Mouse (Mus musculus) spleen, postnatal 4 days (tissue): ENCODE measurements at regions not wholly inside any gene's neighbourhood (a gene's known extent, or its start where the extent isn't known, plus 50 kb on each side); places are given as distances from the start of the nearest gene placed in this dataset.

ENCODE experiments used
- DNase-seq, 2 experiments: peaks; one replicate each; pipeline ENCODE4 v3.0.0; 2022; ENCODE audit warnings: low spot score in 2 of 2

DNA sequence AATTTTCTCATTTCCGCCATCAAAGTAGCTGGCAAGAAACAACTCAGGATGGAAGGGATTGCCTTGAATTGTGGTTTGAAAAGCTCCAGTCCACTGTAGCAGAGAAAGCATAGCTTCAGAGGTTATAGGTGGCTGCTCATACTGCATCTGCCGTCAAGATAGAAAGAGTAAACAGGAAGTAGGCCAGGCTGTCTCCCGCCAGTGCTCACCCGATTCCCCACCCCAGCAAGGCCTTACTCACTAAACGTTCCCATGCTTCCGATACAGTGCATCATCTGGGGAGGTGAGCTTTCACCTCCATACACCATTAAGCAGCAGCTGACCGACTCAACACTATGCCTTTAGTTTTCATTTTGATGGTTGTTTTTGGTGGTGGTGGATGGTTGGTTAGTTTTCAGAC lies 119.3 kb upstream of the Btg1 start:
- DNase-seq = no peak

DNA sequence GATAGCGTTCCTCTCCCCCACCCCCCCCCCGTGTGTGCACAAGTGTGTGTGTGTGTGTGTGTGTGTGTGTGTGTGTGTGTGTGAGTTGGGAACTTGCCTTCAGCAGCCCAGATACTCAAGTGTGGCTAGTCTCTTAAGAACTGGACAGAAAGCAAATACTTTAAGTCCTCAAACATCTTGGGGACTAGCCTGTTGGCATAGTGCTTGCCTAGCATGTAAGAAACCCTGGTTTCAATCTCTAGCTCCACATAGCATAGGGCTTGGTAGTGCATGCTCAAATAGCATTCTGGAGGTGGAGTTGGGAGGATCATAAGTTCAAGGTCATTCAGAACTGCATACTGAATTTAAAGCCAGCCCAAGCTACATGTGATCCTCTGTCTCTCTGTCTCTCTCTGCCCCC lies 117.5 kb upstream of the Btg1 start:
- no peak for DNase-seq

DNA sequence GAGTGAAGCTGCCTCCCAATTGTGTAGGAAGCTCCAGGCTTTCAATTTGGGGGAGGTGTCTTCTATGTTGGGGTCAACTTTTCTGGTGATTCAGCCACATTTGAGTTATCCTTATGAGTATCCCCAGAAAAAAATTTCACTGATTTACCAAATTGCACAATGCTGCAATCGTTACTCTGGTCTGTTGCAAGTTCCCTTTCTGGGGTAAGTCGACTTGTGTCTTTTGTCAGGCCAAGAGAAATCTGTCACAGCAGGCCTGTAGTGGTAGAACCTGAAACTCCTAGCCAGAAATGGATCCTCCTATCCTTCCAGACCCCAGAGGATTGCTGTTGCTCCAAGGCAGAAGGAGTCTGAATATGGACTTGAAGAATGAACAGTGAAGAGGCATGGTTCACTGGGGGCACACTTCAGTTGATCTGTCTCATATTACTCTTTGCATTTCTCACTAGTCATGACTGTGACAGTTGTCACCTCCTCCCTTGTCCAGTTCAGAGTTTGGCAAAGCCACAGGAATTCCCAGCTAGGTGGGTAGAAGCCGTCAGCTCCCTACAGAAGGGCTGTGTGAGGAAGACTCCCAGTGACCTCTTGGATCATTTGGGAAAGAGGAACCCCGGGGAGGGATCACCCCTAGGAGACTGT lies 114.6 kb upstream of the Btg1 start:
- DNase-seq = no peak

DNA sequence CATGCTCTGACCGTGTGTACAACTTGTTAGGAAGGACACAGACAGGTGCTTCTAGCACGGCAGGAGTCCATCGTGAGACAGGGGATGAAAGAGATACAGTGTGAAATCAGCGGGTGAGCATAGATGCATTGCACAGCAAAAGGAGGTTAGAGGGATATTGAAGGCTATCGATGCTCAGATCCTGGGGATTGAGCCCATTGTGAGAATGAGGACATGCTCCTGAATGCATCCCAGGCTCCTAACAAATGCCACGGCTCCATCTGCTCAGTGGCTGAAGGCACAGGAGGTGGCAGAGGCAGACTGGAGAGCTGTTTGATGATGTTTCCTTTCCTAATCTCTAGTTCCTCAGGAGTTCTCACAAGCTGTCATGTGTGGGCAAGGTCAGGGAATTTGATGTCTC lies 114.1 kb upstream of the Btg1 start:
- no peak for DNase-seq

DNA sequence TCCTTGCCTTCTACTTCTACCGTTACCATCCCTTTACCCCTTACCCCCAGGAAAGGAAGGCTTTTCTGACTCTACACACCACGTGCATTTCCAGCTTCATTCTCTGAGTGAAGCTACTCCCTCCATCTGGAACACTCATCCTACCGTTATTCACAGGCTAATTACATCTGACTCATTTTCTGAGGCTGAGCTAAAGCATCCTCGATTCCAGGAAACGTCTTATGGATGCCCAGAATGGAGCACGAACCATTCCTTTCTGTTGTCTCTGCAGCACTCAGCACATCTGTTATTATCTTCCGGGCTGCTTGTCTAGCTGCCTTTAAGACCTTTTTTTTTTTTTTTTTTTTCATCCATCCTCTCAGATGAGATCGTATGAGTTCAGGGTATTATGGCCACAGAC lies 112.5 kb upstream of the Btg1 start:
- DNase-seq = no peak

DNA sequence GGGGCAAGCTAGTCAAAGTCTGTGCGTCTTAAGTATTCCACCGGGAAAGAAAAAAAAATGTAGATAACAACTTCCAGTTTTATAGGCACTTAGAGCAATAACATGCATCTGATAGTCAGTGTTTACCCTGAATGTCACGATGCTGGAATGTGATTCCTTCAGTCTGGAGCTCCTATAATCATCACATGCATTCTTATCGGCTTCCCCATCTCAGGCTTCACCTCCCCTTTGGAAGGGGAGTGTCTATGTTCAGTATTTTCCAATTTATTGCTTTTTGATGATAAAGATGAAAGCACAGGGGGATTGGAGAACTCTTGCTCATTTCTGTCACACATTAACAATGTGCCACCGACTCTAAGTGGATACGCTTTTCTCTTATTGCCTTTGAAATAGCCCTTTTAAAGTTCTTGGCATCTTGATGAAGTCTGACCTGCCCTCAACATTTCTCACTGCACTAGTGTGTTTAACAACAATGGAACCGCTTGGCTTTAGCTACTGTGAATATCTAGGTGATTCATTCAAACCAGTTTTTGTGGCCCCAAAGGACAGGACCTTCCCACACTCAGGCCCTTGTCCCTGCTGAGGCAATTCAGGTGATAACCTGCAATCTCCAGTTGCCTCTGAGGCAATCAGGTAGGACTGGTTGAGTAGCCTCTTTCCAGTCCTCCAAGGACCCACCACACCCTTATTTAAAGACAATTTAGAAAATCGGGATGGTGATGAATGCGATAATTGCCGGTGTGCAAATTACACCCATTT lies 101.5 kb upstream of the Btg1 start:
- DNase-seq = no peak

DNA sequence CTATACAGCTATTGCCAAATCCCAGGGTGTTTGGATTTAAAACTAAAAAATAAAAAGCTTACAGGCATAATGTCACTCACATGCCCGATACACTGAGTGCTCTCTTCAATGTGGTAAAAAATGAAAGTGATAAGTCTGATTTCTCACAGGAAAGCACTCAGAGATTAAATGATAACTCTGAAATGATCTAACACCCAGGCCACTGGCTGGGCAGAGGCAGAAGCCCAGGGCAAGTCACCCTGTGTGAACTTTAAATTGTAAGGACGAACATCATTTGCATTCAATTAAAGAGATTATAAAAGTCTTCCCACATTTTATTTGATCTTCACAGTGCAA lies 100.9 kb upstream of the Btg1 start:
- no peak for DNase-seq

DNA sequence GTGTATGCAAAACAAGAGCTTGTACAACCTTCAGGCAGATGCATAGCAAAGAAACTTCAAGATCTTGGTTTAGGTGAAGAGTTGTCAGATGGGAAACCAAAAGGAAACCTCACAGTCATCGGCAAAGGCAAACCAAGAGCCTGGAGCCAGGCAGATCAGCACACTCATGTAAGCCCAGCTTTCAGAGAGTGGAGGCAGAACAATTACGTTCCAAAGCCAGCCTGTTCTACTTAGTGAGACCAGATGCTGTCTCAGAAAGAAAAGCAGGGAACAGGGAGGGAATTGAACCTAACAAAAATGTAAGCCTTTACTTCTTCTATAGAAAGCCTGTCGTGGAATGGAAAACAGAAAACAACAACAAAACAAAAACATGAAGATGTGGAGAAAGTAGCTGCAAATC lies 97.4 kb upstream of the Btg1 start:
- DNase-seq = no peak

DNA sequence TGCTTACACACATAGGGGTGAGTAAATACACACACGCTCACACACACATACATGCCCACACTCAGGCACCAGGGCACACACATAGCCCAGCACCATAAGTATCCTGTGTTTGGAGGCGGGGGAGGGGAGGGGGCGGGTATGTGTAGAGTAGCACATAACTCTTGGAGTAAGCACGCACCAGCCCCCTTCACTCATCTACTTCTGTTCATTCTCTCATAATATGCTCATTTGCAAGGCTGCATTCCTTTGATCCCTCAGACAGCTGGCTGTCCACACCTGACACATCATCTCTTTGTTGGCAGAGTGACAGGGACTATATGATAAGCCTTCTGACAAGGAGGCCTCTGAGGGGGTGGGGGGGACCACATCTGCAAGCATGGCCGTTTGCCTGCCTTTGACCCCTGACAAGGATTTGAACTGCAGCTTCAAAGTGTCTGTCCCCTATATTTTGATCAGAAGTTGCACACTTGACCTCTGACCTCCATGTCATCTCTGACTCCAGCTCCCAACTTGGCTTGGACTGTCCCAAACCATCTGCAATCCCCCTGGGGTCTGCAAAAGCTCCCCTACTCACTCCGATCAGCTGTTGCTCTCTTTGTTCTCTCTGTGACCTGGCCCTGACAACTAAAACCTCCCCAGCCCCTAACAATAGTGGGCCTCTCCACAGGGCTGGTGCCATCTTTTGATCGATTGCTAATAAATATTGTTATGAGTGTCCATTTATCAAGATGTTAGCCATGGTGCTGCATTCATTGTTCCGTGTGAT lies 95.6 kb upstream of the Btg1 start:
- no peak for DNase-seq

DNA sequence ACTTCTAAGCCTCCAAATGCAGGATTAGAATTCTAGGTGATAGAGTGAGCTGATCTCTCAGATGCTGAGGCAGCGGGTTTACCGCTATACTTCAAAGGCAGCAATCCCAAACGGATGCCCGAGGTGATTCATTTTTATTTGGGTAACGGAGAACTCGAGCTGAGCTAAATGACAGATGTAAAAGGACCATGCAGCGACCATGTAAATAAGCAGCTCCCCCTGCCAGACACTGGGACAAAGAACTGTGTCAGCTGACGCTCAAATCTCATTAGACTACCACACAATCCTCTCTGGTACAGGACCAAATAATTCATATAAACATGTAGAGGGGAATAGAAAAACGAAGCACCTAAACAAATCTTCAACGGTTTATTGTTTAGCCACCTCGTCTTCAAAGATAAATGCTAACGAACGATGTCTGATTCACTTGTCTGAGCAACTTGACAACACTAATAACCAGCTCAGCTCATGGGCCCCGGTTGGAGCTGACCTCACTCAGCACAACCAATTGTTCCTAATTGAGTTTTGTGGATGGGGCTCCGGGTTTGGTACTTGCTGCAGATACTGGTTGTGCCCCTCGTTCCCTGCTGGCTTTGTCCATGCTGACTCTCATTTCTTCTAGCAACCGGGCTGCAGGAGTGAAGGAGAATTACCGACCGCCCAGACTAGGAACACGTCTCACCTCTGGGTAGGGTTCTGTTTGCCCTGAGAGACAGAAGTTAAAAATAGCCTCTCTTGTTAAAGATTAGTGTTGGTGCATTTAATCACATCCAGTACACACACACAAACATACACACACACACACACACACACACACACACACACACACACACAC lies 92.6 kb upstream of the Btg1 start:
- no peak for DNase-seq

DNA sequence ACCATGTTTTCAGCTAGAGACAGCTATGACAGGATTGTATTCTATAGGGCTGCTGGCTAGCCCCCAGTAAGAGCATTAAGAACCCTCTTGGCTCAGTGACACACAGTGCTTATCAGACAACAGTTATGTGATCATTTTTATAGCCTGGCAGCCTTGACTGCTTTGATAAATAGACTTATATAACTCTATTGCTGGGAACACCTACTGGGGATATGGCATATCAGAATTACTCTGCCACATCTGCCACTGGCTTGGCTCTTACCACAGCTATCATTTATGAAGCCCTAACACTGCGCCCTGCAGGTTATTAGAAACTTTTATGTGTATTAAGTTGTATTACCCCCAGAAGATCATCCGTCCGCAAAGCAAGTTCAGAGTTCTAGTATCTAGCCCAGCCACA lies 88.9 kb upstream of the Btg1 start:
- DNase-seq = no peak

DNA sequence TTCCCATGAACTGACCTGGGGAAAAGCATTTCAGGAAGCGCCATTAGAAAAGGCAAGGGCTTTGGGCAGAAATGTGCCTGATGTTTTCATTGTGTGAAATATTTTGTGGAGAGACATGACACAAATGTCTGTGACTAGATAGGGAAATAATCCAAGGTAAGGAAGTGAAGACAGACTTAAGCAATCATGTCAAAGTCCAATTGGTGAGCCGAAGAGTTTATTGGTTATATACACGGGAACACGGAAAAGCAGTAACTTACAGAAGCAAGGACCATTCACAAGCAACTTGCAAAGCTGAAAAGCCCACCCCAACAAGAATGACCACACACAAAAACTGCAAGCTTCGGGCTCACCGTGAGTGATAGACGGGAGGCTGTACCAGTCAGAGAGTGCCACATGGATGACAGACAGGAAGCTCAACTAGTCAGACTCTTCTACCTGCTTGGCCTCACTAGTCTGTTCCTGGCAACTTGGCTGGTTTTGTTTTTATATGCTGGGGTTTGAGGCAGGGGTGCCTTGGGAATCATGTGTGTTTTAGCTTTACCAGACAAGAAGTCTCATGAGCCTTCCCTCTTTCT lies 82.2 kb upstream of the Btg1 start:
- no peak for DNase-seq

DNA sequence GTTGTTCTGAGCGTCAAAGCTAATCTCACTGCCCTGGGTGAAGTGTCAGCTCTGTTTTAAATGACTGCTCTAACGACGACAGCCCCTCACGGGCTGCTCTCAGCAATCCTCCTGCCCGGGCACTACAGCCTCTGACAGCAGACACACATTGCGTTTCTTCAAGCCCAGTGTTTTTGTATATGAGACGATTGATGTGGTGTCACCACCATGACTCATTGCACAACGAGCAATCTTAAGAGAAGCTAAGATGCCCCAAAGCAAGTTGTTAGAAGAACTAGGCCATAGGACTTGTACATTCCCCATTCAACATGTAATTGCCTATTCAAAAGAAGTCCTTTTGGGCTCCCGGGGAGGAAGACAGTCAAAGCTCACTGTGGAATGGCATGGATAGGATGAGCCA lies 81.3 kb upstream of the Btg1 start:
- no peak for DNase-seq

DNA sequence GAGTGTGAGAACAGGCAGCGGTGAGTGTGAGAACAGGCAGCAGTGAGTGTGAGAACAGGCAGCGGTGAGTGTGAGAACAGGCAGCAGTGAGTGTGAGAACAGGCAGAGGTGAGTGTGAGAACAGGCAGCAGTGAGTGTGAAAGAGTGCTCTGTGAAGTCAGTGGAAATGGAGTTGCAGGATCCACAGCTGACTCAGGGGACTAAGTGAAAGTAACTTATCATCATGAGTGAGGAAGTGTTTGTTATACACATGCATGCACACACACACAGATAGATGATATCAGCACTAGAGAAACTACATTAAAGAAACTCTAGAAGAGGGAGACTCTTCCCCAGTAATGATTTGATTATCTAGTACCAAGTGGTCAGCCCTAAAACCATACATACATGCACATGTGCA lies 76.0 kb upstream of the Btg1 start:
- DNase-seq = no peak

DNA sequence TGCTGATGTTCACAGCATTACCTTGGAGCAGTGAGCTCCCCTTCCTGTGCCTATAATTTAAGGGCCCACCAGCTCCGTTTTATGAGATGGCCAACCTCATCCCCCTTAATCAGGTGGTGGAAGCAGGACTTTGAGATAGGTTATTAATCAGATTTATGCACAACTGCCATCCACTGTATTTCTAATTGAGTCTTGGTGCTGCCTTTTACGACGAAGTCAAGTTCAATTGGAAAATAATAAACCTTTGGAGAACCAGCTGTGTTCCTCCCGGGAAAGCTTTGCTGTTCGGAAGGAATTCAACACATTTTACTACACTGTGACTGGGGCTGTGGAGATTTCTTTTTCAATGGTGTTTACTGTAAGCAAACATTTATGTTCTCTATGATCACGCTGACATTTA lies 71.5 kb upstream of the Btg1 start:
- no peak for DNase-seq

DNA sequence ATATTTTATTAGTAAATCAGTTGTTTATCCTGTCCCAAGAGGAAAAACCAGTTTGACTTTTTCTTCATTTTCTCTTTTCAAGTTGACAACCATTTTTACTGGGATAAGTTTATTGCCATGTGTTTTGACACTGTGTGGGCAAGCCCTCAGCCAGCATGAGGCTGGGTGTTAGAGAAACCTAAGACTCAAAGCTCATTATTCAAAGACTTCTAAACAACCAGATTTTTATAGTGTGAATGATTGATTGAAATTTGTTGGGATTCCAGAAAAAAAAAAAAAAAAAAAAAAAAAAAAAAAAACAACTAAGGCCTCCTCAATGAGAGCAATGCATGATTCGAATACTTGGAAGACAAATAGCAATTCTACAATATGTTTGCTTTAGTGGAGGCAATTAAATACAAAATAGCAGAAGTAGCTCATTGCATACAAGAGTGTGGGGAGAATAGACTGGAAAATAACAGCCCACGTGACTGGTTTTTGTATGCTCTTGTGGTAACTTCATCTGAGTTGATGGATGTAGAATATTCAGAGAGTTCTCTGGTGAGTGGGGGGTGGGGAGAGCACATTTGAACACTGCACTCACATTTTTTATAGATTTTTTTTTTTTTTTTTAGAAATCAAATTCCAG lies 70.9 kb upstream of the Btg1 start:
- no peak for DNase-seq

DNA sequence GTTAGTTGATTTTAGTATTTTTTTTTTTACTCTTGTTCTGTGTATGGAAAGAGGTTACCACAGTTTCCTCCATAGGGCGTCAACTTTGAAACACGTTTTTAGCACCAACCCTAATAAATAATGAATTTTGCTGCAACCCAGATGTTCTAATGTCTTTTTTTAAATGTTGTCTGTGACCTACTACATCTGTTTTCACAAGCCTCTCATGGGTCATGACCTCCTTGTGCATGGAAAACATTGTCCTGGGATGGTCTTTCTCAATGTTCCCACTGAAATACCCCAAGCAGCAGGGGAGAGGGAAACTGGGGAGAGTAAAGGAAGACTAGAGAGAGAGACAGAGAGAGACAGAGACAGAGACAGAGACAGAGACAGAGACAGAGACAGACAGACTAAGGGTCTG lies 67.2 kb upstream of the Btg1 start:
- no peak for DNase-seq

DNA sequence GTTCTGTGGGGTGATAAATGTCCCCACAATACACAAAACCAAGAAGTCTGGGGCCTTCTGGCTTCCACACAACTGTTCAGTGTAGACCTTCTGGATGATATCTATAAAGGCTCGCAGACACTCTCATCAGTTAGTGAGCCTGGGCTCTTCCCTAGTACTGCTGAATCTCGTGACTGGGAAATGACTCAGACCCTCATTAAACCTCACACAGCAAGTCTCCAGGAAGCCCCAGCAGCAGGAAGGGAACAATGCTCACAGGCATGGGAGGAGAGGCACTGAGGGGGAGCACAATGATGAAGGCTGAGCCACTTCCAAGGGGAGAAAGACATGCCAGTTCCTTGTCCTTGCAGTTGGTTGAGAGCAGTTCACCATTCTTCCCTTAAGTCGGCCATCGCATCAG lies 66.5 kb upstream of the Btg1 start:
- no peak for DNase-seq

DNA sequence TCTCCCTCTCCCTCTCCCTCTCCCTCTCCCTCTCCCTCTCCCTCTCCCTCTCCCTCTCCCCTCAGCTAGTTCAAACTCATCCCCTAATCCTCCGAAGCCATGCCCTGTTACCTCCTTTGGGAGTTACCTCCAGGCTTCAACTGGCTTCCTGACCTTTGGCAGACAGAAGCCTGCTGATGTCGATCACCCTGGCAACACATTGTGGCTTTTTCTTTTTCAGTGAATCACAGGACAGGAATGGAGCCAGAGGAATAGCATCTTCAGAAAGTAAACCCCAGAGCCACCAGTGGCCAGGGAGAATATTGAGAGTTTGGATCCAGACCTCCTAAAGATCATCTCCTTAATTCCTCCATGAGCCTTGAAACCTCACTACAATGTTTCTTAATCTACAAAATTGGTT lies 59.5 kb upstream of the Btg1 start:
- DNase-seq = no peak

DNA sequence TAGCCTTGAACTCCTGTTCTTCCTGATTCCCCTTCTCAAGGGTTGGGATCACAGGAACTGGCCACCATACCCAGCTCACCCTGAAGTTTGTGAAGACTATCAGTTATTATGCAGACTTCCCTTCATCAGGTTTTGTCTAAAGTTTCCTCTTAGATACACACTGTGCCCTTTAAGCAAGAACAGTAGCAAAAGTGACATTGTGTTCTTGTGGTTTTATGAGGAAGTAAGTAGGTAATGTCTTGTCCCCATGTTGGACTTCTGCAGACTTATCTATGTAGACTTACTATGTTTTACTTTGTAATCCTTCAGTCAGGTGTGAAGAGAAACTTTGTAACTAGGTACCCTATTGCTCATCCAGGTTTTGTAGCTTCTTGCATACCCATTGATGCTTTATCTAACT lies 51.5 kb upstream of the Btg1 start:
- DNase-seq = no peak
